Mouse (Mus musculus) midbrain, embryonic 13.5 days (tissue): ENCODE measurements around the gene Asna1. TPM values are rescaled to one million over a fixed set of nuclear protein-coding genes. Genes with fewer than 3 reads are reported as not detected.

Experiments
- ATAC-seq: fragments of 200-750 bp; cut with Nextera tagmentation; 2 replicates; pipeline ENCODE4 v1.8.0; 2017; ENCODE audit warnings: mild to moderate bottlenecking, moderate TSS enrichment, moderate library complexity
- H3K27ac ChIP-seq: fragments of 300-500 bp; sonication (generic); 2 replicates; pipeline ENCODE4 v1.5.1; 2015; ENCODE audit warnings: inconsistent platforms, mild to moderate bottlenecking, moderate library complexity
- H3K27me3 ChIP-seq: fragments of 300-500 bp; sonication (generic); 2 replicates; pipeline ENCODE4 v1.6.1; 2015; ENCODE audit warnings: mild to moderate bottlenecking, inconsistent platforms
- H3K36me3 ChIP-seq: fragments of 300-500 bp; sonication (generic); 2 replicates; pipeline ENCODE4 v1.6.1; 2015; ENCODE audit warnings: mild to moderate bottlenecking, inconsistent platforms
- H3K4me1 ChIP-seq: fragments of 300-500 bp; sonication (generic); replicated peaks from 2 replicates; pipeline ENCODE4 v1.6.1; 2015; ENCODE audit warnings: inconsistent platforms
- H3K4me2 ChIP-seq: fragments of 300-500 bp; sonication (generic); replicated peaks from 2 replicates; pipeline ENCODE4 v1.6.1; 2015; ENCODE audit warnings: moderate library complexity, mild to moderate bottlenecking, inconsistent platforms
- H3K4me3 ChIP-seq: fragments of 300-500 bp; sonication (generic); replicated peaks from 2 replicates; pipeline ENCODE4 v1.5.1; 2015; ENCODE audit warnings: mild to moderate bottlenecking, inconsistent platforms
- H3K9ac ChIP-seq: fragments of 300-500 bp; sonication (generic); replicated peaks from 2 replicates; pipeline ENCODE4 v1.6.1; 2015; ENCODE audit warnings: mild to moderate bottlenecking, inconsistent platforms
- H3K9me3 ChIP-seq: fragments of 300-500 bp; sonication (generic); 2 replicates; pipeline ENCODE4 v1.6.1; 2016; ENCODE audit warnings: mild to moderate bottlenecking, inconsistent platforms
- WGBS: fragments of 180-500 bp; shearing (Covaris S2); methylation state at CpG from one replicate; pipeline ENCODE4 v1.1.7; 2015; 5-methylcytosine and 5-hydroxymethylcytosine counted together
- polyA plus RNA-seq: library from polyadenylated mRNA; unstranded; fragments of >200 nt; fragmentation: Nextera tagmentation; extraction: Ambion mirVana; gene quantifications from 2 replicates; pipeline ENCODE4 v1.2.1, GENCODE M21; 2015

The Asna1 gene
- polyA plus RNA-seq, 1 experiment from 2014 or later = 151 TPM

DNA sequence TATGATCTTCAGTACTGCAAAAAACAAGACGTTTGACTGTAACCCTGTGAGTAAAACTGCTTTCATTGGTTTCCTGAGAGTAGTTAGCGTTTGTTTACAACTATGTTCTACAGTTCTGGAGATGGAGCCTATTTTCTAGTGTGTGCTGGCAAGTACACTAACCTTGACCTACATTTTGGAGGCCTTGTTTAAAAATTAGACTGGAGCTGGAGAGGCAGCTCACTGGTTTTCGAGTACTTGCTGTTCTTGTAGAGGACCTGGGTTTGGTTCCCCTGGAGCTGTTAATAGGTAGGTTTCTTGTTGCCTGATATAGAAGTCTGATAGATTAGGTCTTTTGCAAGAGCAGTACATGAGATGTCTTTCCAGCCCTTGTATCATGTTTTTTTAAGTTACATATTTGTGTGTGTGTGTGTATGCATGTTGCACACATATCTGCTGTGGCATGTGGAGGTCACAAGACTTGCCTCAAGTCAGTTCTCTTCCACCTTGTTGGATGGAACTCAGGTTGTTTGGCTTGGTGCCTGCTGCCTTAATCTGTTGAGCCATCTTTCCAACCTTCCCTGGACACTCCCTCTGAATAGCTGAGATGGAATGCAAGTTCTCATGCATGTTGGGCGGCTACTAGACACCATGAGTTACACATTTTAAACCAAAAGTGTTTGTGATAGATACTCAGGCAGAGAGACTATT, 7.7 kb upstream of the Asna1 start:
- H3K9me3 ChIP-seq = no peaks in the 10 kb centered on the region
- no peak overlapping the region for H3K9ac ChIP-seq
- H3K27me3 ChIP-seq = no peaks in the 10 kb centered on the region
- no peak overlapping the region for H3K4me3 ChIP-seq
- H3K27ac ChIP-seq = no peak overlapping the region
- 92% methylated on average over 4 of the region's 4 CpGs for WGBS
- no peak overlapping the region for H3K4me2 ChIP-seq
- H3K36me3 ChIP-seq = peaks cover 40% of the 10 kb centered on the region
- no peak for ATAC-seq
- H3K4me1 ChIP-seq = peaks cover 34% of the 10 kb centered on the region

GRCm38 (mm10) chr8:85029271-85029670, 4.2 kb upstream of the Asna1 start:
- no peak overlapping the region for H3K27ac ChIP-seq
- H3K9me3 ChIP-seq = no peaks in the 10 kb centered on the region
- H3K4me2 ChIP-seq = peak overlapping the region; percentile 92
- peak overlapping the region; percentile 99 for H3K9ac ChIP-seq
- peaks cover 32% of the 10 kb centered on the region for H3K4me1 ChIP-seq
- peak overlapping the region; percentile 99; the same call in 1 of the 2 replicates for H3K4me3 ChIP-seq
- no peak for ATAC-seq
- H3K27me3 ChIP-seq = no peaks in the 10 kb centered on the region
- 91% methylated on average over 14 of the region's 14 CpGs for WGBS
- H3K36me3 ChIP-seq = peaks cover 40% of the 10 kb centered on the region

GRCm38 (mm10) chr8:85027922-85028321, 2.8 kb upstream of the Asna1 start:
- Histone ChIP-seq H3K9me3 (no peaks in the 10 kb centered on the region), H3K4me3 (peak overlapping the region; percentile 99), H3K27me3 (no peaks in the 10 kb centered on the region), H3K4me1 (peaks cover 40% of the 10 kb centered on the region), H3K36me3 (peaks cover 44% of the 10 kb centered on the region), H3K4me2 (peak overlapping the region; percentile 92), H3K9ac (peak overlapping the region; percentile 99), H3K27ac (no peak overlapping the region)
- 27% methylated on average over 2 of the region's 2 CpGs for WGBS
- ATAC-seq = no peak

GRCm38 (mm10) chr8:85027516-85027855, 2.4 kb upstream of the Asna1 start:
- ATAC-seq = no peak
- Histone ChIP-seq H3K9ac (peak overlapping the region; percentile 99), H3K9me3 (no peaks in the 10 kb centered on the region), H3K4me3 (peak overlapping the region; percentile 99), H3K4me2 (peak overlapping the region; percentile 92), H3K4me1 (peaks cover 40% of the 10 kb centered on the region), H3K27me3 (no peaks in the 10 kb centered on the region), H3K36me3 (peaks cover 43% of the 10 kb centered on the region), H3K27ac (peak overlapping the region; percentile 89)
- 1% methylated on average over 13 of the region's 13 CpGs for WGBS

- Histone ChIP-seq H3K4me1 (peaks cover 40% of the 10 kb centered on the region), H3K27ac (peak within 1 kb of the TSS; percentile 89), H3K36me3 (peaks cover 43% of the 10 kb centered on the region), H3K27me3 (no peaks in the 10 kb centered on the region), H3K4me3 (peak within 1 kb of the TSS; percentile 99), H3K9ac (peak within 1 kb of the TSS; percentile 99), H3K4me2 (peak within 1 kb of the TSS; percentile 92), H3K9me3 (no peaks in the 10 kb centered on the region)
- under 1% methylated on average over 74 of the region's 75 CpGs for WGBS
- ATAC-seq = peak; percentile 75
Observed at GRCm38 (mm10) chr8:85026670-85027515, 1.8 kb upstream of the Asna1 start, which contains the start of gene Trir. Gene Trir (plus strand): TSS chr8:85026823.

DNA sequence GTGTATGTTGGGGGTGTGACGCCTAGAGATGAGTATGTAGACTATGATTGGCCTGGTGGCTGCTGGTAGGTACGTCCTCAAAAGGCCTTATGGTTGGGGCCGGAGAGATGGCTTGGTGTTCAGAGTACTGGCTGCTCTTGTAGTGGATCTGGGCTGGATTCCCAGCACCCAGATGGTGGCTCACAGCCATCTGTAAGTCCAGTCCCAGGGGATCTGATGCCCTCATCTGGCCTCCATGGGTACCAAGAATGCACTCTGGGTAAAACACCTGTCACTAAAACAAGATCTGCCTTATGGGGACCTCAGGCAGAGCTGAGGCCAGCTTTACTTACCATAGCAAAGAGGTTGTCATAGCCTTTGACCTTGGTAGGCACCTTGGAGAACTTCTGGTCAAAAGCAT, 1.2 kb downstream of the Asna1 start:
- H3K9ac ChIP-seq = no peak overlapping the region
- peaks cover 49% of the 10 kb centered on the region for H3K36me3 ChIP-seq
- no peaks in the 10 kb centered on the region for H3K9me3 ChIP-seq
- H3K27ac ChIP-seq = no peak overlapping the region
- WGBS = 96% methylated on average over 3 of the region's 3 CpGs
- peak overlapping the region; percentile 94 for H3K4me3 ChIP-seq
- no peaks in the 10 kb centered on the region for H3K27me3 ChIP-seq
- ATAC-seq = no peak
- H3K4me2 ChIP-seq = peak overlapping the region; percentile 92
- peaks cover 37% of the 10 kb centered on the region for H3K4me1 ChIP-seq

DNA sequence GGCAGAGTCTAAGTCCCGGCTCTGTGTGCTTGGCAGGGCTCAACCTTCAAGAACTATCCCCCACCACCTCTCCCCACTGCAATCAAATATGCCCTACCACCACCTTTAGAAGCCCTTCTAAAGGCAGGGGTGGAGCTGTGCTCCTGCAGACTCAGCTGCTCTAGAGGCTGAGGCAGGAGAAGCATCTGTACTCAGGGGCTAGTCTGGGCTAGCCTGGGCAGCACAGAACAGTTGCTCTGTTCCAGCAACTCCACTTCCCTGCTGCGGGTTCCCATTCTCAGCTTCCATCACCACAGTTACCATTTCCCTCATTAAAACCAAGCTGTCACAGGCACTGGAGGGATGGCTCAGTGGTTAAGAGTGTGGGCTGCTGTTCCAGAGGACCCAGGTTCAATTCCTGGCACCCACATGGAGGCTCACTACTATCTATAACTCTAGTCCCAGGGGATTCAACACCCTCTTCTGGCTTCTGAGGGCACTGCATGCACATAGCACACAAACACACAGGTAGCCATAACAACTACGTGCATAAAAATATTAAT, 3.5 kb downstream of the Asna1 start:
- no peak overlapping the region for H3K27ac ChIP-seq
- no peak overlapping the region for H3K4me3 ChIP-seq
- H3K9ac ChIP-seq = no peak overlapping the region
- H3K36me3 ChIP-seq = peaks cover 69% of the 10 kb centered on the region
- ATAC-seq = no peak
- 100% methylated on average over 3 of the region's 3 CpGs for WGBS
- no peak overlapping the region for H3K4me2 ChIP-seq
- H3K4me1 ChIP-seq = peaks cover 29% of the 10 kb centered on the region
- no peaks in the 10 kb centered on the region for H3K9me3 ChIP-seq
- no peaks in the 10 kb centered on the region for H3K27me3 ChIP-seq

DNA sequence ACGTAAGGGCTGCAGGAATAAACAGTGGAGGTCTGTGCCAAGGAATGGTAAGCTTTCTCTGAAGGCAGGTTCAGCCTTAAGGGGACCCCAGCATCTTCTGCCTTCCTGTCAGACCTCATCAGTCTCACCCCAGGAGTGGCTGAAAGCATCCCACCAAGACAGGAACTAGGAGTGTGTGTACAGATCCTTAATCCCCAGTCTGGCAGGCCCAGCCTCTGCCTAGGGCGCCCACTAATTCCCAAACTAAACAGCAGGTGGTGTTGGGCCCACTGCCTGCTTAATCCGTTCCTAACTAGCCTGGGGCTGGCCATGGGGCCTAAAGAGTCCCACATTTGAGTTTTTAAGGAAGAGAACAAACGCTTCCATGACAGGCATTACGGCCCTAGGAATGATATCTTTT, 7.9 kb downstream of the Asna1 start:
- Histone ChIP-seq H3K27me3 (peaks cover 27% of the 10 kb centered on the region), H3K4me3 (no peak overlapping the region), H3K9me3 (no peaks in the 10 kb centered on the region), H3K27ac (no peak overlapping the region; the same call in 1 of the 2 replicates), H3K36me3 (peaks cover 54% of the 10 kb centered on the region), H3K4me2 (no peak overlapping the region), H3K9ac (no peak overlapping the region), H3K4me1 (peaks cover 14% of the 10 kb centered on the region; the same call in 1 of the 2 replicates)
- ATAC-seq = 0 out of 2 replicates have a peak, but pooled peaks have one; percentile 15
- WGBS = 26% methylated on average over 5 of the region's 5 CpGs

DNA sequence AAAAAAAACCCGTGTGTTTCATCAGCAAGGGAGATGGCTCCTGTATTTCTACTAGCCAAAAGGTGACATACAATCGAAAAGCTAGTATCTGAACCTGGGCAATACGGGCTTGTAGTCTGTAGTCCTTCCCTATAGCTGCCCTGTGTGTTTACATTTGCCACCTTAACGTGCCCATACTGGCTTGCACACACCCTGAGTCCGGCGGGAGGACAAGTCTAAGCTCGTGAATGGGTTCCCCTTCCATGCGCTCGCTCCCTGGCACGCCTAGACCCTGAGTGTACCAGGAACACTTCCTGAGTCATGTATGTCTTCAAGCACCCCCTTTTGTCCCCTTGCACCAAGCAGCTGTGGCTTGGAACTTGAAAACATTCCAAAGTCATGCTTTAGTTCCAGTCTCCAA, 8.4 kb downstream of the Asna1 start:
- ATAC-seq = no peak
- no peak overlapping the region for H3K27ac ChIP-seq
- no peaks in the 10 kb centered on the region for H3K9me3 ChIP-seq
- 68% methylated on average over 10 of the region's 10 CpGs for WGBS
- no peak overlapping the region for H3K9ac ChIP-seq
- H3K27me3 ChIP-seq = peaks cover 32% of the 10 kb centered on the region
- peaks cover 49% of the 10 kb centered on the region for H3K36me3 ChIP-seq
- no peak overlapping the region for H3K4me2 ChIP-seq
- peaks cover 14% of the 10 kb centered on the region; the same call in 1 of the 2 replicates for H3K4me1 ChIP-seq
- no peak overlapping the region for H3K4me3 ChIP-seq

- 60% methylated on average over 1 of the region's 2 CpGs for WGBS
- Histone ChIP-seq H3K4me2 (peak within 1 kb of the TSS; percentile 67), H3K27ac (no peak within 1 kb of the TSS), H3K4me3 (peak within 1 kb of the TSS; percentile 34), H3K9me3 (no peaks in the 10 kb centered on the region), H3K4me1 (peaks cover 11% of the 10 kb centered on the region; the same call in 1 of the 2 replicates), H3K9ac (peak within 1 kb of the TSS; percentile 62; the same call in 1 of the 2 replicates), H3K36me3 (peaks cover 26% of the 10 kb centered on the region), H3K27me3 (peaks cover 48% of the 10 kb centered on the region)
- no peak for ATAC-seq
Observed at GRCm38 (mm10) chr8:85014431-85014830, 10.7 kb downstream of the Asna1 start, which contains the start of gene Best2. Gene Best2 (minus strand): TSS chr8:85014531.

DNA sequence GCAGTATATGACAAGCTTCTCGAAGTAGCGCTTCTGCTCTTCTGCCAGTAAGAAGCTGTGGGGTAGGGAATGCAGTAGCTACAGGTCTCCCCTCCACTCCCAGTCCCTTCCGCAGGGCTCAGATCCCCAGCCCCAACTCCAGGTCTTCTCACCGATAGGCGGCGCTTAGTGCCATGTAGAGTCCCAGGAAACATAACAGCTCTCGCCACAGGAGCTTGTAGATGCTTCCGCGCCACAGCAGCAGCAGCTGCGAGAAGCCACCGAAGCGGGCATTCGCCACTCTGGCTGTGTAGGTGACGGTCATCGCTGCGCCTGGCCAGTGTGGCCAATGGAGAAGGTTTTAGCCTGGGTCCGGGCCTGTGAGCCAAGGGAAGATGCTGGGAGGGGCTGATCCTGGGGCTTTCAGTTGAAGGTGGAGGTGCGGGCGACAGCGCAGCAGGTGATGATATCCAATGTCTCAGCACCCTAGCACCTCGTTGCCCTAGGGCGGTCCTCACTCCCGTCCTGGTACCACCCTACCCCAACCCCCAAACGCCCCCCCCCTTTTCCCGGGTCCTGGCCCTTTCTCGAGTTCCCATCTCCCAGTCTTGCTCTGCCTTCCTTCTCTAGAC, 11.7 kb downstream of the Asna1 start:
- 6% methylated on average over 26 of the region's 26 CpGs for WGBS
- Histone ChIP-seq H3K36me3 (peaks cover 15% of the 10 kb centered on the region), H3K27ac (no peak overlapping the region), H3K4me1 (peaks cover 11% of the 10 kb centered on the region; the same call in 1 of the 2 replicates), H3K4me3 (peak overlapping the region; percentile 34), H3K27me3 (peaks cover 57% of the 10 kb centered on the region), H3K9me3 (no peaks in the 10 kb centered on the region), H3K9ac (peak overlapping the region; percentile 62; the same call in 1 of the 2 replicates), H3K4me2 (peak overlapping the region; percentile 67)
- peak; percentile 75 for ATAC-seq
